Mouse (Mus musculus): Measurements from ENCODE around the gene Bbs9. TPM values are rescaled to one million over a fixed set of nuclear protein-coding genes. Genes with fewer than 3 reads are reported as not detected.

The Bbs9 gene
- total RNA-seq (2021), result 10 to 100 TPM; 27.7 to 29.5 TPM
- long read RNA-seq, experiment 1, partial matches to known transcripts, result 0 of 3 reads
- long read RNA-seq, experiment 1, other reads (novel, unspliced or antisense), result 3 of 3 reads
- long read RNA-seq, experiment 2, partial matches to known transcripts, result 1 of 5 reads
- long read RNA-seq, experiment 2, other reads (novel, unspliced or antisense), result 2 of 5 reads

DNA sequence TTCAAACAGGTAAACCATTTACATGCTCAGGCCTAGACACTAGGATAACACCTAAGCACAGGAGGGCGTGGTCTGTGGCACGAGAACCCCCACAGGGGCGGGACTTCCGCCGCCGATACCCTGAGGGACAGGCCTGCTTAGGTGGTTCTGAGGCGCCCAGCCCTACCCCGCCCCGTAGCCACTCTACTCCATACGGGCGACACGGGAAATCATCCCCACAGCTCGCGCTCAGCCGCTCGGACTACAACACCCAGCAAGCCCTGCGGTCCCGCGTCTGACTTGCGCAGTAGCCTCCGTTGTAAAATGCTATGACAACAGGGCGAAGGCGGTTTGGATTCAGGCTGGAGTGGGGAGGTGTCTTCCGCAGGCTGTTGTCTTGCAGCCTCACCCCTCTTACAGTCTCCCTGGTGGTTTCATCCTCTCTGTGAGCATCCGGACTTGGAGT is at the start of gene Bbs9:
Bbs9 (plus strand) TSS at position 292 of the 445 bp plus-strand sequence.
- Histone ChIP-seq H3K4me3 (peak within 1 kb of the TSS; percentile 80), H3K27ac (peak within 1 kb of the TSS; percentile 80)
- intact Hi-C loops (cut with DNase I), result no loop called here
- no peak for TF ChIP-seq CTCF (IDR thresholded peaks at IDR 0.05)
- peak; percentile 93 to 94 for DNase-seq (ENCODE audit: extremely low spot score in 1 of 2, low spot score in 2 of 2)

DNA sequence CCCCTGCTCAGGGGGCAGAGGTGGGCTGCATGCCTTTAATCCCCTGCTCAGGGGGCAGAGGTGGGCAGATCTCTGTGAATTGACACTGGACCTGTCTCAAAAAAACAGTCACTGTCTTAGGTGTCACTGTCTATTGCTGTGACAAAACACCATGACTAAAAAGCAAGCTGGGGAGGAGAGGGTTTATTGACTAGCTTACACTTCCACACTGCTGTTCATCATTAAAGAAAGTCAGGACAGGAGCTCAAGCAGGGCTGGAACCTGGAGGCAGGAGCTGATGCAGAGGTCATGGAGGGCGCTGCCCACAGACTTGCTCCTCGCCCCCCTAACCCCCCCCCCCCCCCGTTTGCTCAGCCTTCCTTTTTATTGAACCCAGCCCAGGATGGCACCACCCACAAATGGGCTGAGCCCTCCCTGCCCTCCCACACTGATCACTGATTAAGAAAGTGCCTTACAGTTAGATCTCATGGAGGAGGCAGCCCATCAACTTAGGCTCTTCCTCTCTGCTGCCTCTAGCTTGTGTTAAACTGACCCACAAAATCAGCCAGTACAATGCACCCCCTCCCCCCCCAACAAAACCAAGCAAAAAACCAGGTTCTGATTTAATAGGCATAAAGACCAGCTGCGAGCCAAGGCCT is 47.4 kb upstream of the Bbs9 start:
- no peak for TF ChIP-seq CTCF (IDR thresholded peaks at IDR 0.05)
- DNase-seq (ENCODE audit: extremely low spot score in 1 of 2, low spot score in 2 of 2), result no peak
- Histone ChIP-seq H3K4me3 (no peak overlapping the region), H3K27ac (no peak overlapping the region)
- intact Hi-C loops (cut with DNase I), result no loop called here

DNA sequence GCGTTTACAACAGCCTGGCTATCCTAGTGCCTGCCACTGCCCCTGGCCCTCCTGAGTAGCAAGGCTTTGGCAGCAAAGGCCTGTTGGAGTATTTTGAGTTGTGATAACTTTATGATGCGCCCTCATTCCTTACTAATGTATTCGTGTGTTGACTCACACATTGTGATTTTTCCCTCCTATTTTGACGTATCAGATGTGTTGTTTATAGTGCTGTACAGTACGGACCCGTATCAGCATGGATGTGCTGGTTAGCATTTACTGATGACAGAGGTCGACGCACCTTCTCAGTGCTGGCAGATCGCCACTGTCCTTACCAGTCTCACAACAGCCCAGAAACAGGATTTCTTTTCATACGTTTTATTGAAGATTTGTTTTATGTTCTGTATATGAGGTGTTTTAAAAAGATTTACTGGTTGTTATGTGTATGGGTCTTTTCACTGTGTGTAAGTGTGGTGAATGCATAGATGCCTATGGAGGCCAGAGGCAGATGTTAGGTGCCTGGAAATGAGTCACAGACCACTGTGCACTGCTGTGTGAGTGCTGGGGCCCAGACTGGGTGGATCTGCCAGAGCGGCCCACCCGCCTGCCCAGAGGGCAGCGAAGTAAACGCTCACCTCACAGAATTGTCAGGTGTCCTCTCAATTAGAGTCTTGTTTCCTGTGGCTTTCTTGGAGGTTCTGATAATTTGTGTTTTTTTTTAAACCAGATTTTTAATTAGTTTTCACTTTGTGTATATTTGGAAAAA is 46.7 kb upstream of the Bbs9 start:
- DNase-seq (ENCODE audit: extremely low spot score in 1 of 2, low spot score in 2 of 2), result no peak
- Histone ChIP-seq H3K27ac (no peak overlapping the region), H3K4me3 (no peak overlapping the region)
- intact Hi-C loops (cut with DNase I), result no loop called here
- TF ChIP-seq CTCF (IDR thresholded peaks at IDR 0.05), result no peak

DNA sequence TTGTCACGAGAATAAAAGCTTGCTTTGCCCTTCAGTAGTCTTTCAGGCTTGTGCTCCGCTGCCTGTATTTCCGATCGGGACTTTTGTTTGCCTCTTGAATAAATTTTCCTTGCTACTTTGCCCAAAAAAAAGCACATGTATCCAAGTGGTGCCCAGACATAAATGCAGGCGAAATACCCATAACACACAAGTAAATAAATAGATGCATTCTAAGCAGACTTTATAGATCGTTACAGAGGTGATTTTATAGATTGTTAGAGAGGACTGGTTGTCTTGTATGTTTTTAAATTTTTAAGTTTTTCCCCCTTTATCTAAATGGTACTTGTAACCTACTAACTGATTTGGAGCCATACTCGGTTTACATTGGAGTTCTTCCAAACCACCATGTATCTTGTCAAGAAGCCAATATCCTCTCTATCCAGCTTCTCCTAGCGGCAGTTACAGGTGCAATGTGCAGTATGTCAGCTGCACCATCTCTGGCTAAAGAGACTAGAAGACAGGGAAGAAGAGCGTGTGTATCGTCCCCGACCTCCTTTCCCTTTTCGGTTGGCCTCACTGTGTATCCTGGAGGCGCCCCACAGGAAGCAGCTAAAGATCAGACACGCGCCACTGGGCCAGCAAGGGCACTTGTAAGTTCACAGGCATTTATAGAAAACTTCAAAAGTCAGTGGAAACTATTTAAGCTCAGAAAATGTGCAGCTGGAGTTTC is 45.8 kb upstream of the Bbs9 start:
- no peak; the same call in 1 of the 2 replicates for TF ChIP-seq CTCF (IDR thresholded peaks at IDR 0.05)
- DNase-seq (ENCODE audit: extremely low spot score in 1 of 2, low spot score in 2 of 2), result no peak
- intact Hi-C loops (cut with DNase I), result no loop called here

DNA sequence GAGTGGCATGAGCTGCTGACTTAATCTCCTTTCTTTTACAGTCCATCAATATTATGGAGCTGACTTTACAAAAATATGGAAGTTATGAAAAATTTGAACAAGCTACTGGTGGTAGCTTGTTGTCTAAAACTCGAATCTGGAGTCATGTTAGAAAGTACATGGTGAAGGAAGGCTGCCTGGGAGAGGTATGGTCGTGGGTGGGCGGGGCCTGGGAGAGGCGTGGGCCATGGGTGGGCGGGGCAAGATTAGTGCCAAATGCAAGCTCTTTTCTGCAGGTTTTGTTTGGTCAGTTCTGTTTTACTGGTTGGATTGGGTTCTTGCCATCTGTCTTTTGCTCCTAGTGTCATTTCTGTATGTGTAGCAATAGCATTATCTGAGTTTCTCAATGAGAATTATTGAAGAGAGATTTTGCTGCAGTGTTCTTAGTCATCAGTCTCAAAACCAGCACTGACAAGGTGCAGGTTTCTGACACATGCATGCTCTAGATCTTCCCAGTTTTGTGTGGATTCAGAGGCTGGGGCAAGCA is 45.1 kb upstream of the Bbs9 start:
- Histone ChIP-seq H3K4me3 (no peak overlapping the region), H3K27ac (no peak overlapping the region)
- intact Hi-C loops (cut with DNase I), result no loop called here
- no peak for DNase-seq (ENCODE audit: extremely low spot score in 1 of 2, low spot score in 2 of 2)
- TF ChIP-seq CTCF (IDR thresholded peaks at IDR 0.05), result no peak

More for the DNA sequence above, 45.8 kb upstream of the Bbs9 start:
- Histone ChIP-seq H3K27ac (no peak overlapping the region), H3K4me3 (no peak overlapping the region)

DNA sequence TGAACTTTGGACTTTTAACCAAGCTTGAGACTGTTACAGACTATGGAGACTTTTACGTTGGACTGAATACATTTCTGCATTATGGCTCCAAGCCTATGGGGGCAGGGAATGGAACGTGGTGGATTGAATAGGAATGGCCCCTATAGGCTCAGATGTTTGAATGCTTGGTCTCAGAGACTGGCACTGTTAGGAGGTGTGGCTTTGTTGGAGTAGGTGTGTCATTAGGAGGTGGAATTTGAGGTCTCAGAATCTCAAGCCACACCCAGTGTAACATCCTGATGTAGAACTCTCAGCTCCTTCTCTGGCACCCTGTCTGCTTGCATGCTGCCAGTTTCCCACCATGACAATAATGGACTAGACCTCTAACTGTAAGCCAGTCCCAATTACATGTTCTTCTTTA is 42.3 kb upstream of the Bbs9 start:
- no peak overlapping the region for H3K4me3 ChIP-seq
- intact Hi-C loops (cut with DNase I), result no loop called here
- TF ChIP-seq CTCF (IDR thresholded peaks at IDR 0.05), result no peak
- no peak overlapping the region for H3K27ac ChIP-seq
- no peak for DNase-seq (ENCODE audit: extremely low spot score in 1 of 2, low spot score in 2 of 2)

DNA sequence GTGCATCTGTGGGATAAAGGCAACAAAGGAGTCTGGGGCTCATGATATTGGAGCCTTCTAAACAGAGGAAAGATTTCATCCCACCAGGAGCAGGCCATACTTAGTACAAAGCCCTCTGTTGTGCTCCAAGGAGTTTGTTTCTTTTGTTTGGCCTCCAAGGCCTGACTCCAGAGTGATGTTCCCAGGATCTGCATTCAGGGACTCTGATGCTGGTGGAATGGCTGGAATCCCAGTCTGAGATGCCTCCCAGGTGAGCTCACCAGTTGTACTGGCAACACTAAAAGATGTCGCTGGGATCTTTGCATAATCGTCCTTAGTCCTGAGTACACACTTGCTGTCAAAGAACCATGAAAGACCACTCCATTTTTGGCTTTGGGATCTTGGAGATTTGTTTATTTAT is 41.4 kb upstream of the Bbs9 start:
- no peak for DNase-seq (ENCODE audit: extremely low spot score in 1 of 2, low spot score in 2 of 2)
- no peak overlapping the region for H3K27ac ChIP-seq
- H3K4me3 ChIP-seq, result no peak overlapping the region
- intact Hi-C loops (cut with DNase I), result no loop called here
- no peak for TF ChIP-seq CTCF (IDR thresholded peaks at IDR 0.05)

DNA sequence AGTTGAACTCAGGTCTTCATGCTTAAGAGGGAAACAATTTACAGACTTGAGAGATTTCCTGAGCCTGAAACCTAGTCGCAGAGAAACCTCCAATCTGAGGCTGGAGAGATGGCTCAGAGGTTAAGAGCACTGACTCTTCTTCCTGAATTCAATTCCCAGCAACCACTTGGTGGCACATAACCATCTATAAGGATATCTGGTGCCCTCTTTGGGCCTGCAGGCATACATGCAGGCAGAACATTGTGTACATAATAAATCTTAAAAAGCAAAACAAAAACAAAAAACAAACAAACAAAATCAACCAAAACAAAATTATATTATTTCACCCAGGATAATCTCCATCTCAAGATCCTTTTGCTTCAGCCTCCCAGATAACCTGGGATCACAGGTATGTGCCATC is 36.7 kb upstream of the Bbs9 start:
- DNase-seq (ENCODE audit: extremely low spot score in 1 of 2, low spot score in 2 of 2), result no peak
- no peak overlapping the region for H3K4me3 ChIP-seq
- no peak; the same call in 1 of the 2 replicates for TF ChIP-seq CTCF (IDR thresholded peaks at IDR 0.05)
- intact Hi-C loops (cut with DNase I), result no loop called here
- H3K27ac ChIP-seq, result no peak overlapping the region

DNA sequence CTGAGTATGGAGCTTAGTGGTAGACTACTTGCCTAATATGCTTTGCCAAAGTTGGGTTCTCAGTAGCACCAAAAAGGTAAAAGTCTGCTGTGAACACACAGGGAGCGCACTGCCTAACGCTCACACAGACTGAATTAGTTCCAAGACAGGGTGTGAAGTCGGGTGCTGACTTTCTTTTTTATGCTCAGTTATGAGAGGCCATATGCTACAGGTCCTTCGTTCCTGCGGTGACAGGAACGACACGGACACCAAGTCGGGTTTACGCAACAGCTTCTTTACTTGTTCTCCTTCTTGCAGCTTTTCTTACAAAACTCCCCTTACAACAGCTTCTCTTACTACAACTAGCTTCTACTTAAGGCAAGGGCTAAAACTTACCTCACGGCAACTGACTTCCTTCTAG is 32.4 kb upstream of the Bbs9 start:
- intact Hi-C loops (cut with DNase I), result no loop called here
- TF ChIP-seq CTCF (IDR thresholded peaks at IDR 0.05), result no peak
- Histone ChIP-seq H3K4me3 (no peak overlapping the region), H3K27ac (no peak overlapping the region)
- no peak for DNase-seq (ENCODE audit: extremely low spot score in 1 of 2, low spot score in 2 of 2)

DNA sequence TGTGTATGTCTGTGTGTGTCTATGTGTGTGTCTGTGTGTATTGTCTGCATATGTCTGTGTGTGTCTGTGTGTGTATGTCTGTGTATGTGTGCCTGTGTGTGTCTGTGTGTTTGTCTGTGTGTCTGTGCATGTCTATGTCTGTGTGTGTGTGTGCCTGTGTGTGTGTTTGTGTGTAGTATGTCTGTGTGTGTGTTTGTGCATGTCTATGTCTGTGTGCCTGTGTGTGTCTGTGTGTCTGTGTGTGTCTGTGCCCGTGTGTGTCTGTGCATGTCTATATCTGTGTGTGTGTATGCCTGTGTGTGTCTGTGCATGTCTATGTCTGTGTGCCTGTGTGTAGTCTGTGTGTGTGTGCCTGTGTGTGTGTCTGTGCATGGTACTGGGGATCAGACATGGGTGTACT is 30.4 kb upstream of the Bbs9 start:
- intact Hi-C loops (cut with DNase I), result no loop called here
- DNase-seq (ENCODE audit: extremely low spot score in 1 of 2, low spot score in 2 of 2), result no peak
- TF ChIP-seq CTCF (IDR thresholded peaks at IDR 0.05), result no peak
- no peak overlapping the region for H3K27ac ChIP-seq
- no peak overlapping the region for H3K4me3 ChIP-seq

DNA sequence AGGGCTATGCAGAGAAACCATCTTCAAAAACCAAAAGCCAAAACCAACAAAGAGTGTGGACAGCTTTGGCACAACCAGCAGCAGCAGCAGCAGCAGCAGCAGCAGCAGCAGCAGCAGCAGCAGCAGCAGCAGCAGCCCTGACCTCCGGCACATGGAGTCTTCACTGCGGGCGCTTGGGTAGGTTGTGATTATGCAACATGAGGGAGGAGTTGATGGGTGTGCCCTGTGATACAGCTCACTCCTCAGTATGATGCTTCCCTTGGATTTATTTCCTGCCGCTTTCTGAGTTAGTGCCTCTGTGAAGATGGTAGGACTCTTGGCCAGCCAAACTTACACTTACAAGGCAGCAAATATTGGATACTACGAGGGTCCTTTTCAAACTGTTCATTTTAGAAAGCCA is 28.3 kb upstream of the Bbs9 start:
- Histone ChIP-seq H3K4me3 (no peak overlapping the region), H3K27ac (no peak overlapping the region)
- intact Hi-C loops (cut with DNase I), result no loop called here
- no peak for TF ChIP-seq CTCF (IDR thresholded peaks at IDR 0.05)
- DNase-seq (ENCODE audit: extremely low spot score in 1 of 2, low spot score in 2 of 2), result no peak

DNA sequence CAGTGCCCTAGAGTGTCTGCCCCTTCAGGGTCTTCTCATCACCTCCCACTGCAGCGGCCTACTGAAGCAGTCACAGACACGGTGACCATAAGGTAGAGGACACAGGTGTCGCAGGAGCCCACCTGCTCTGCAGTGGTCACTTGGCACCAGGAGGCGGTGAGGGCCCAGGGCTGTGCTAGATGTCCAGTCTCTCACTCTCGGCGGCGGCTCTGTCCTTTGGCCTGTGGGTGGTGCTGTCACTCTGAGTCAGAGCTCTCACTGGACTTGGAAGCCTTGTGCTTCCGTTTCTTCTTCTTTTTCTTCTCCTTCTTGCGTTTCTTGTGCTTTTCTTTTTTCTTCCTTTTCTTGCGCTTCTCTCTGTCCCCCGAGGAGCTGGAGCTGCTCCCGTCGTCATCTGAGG is 27.1 kb upstream of the Bbs9 start:
- intact Hi-C loops (cut with DNase I), result no loop called here
- DNase-seq (ENCODE audit: extremely low spot score in 1 of 2, low spot score in 2 of 2), result no peak
- no peak overlapping the region for H3K4me3 ChIP-seq
- peak; percentile 22 for TF ChIP-seq CTCF (IDR thresholded peaks at IDR 0.05)
- H3K27ac ChIP-seq, result no peak overlapping the region

Data from left cerebral cortex, adult 2 months (tissue).